Mouse (Mus musculus) liver, embryonic 16.5 days (tissue): Measurements from ENCODE around the gene Fads6. TPM values are rescaled to one million over a fixed set of nuclear protein-coding genes. Genes with fewer than 3 reads are reported as not detected.

Experiments used
- ATAC-seq: fragments of 200-750 bp; cut with Nextera tagmentation; 2 replicates; pipeline ENCODE4 v1.8.0; 2017; ENCODE audit warnings: low read depth, mild to moderate bottlenecking, moderate number of reproducible peaks, moderate library complexity
- H3K27ac ChIP-seq: fragments of 300-500 bp; sonication (generic); 2 replicates; pipeline ENCODE4 v1.5.1; 2014; ENCODE audit warnings: mild to moderate bottlenecking, low read length
- H3K27me3 ChIP-seq: fragments of 300-500 bp; sonication (generic); 2 replicates; pipeline ENCODE4 v1.6.1; 2014; ENCODE audit warnings: low read depth, low read length, mixed read lengths; ENCODE audit not compliant: control insufficient read depth, insufficient read depth
- H3K36me3 ChIP-seq: fragments of 300-500 bp; sonication (generic); 2 replicates; pipeline ENCODE4 v1.6.1; 2014; ENCODE audit warnings: mild to moderate bottlenecking; ENCODE audit not compliant: control insufficient read depth, insufficient read depth
- H3K4me1 ChIP-seq: fragments of 300-500 bp; sonication (generic); 2 replicates; pipeline ENCODE4 v1.6.1; 2014; ENCODE audit warnings: low read depth, low read length, mixed read lengths; ENCODE audit not compliant: control insufficient read depth
- H3K4me2 ChIP-seq: fragments of 300-500 bp; sonication (generic); 2 replicates; pipeline ENCODE4 v1.6.1; 2014; ENCODE audit warnings: low read depth, low read length, mixed read lengths
- H3K4me3 ChIP-seq: fragments of 300-500 bp; sonication (generic); 2 replicates; pipeline ENCODE4 v1.5.1; 2014; ENCODE audit warnings: low read depth, mild to moderate bottlenecking, low read length
- H3K9ac ChIP-seq: fragments of 300-500 bp; sonication (generic); 2 replicates; pipeline ENCODE4 v1.6.1; 2014; ENCODE audit warnings: low read depth, low read length
- H3K9me3 ChIP-seq: fragments of 300-500 bp; sonication (generic); replicated peaks from 2 replicates; pipeline ENCODE4 v1.6.1; 2016; ENCODE audit warnings: low read length; ENCODE audit not compliant: control insufficient read depth
- WGBS: fragments of 180-500 bp; shearing (Covaris S2); extraction: QIAGEN DNeasy Blood & Tissue Kit; methylation state at CpG from one replicate; pipeline ENCODE4 v1.1.7; 2014; ENCODE audit not compliant: insufficient replicate concordance; 5-methylcytosine and 5-hydroxymethylcytosine counted together
- polyA plus RNA-seq: library from polyadenylated mRNA; unstranded; fragments of >200 nt; fragmentation: Nextera tagmentation; extraction: Ambion mirVana; gene quantifications from 2 replicates; pipeline ENCODE4 v1.2.1, GENCODE M21; 2015

Gene Fads6
- polyA plus RNA-seq, 1 experiment from 2014 or later, result 4.5 TPM

DNA sequence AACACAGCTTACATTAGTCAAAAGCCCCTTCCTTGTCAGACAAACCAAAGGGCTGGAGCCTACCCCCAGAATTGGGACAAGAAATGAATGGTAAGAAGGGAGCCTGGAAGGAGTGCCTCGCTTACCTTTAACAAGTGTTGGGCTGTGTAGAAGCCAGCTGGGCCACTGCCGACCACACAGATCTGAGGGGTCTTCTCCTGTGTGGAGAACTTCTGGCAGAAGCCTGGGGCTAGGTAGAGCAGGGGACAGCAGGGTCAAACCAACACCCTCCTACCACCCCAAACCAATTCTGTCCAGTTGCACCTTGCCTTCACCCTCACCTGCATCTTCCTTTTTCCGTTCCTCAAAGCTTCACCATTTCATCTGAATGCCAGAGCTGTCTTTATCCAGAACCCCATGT lies 21.5 kb downstream of the Fads6 start:
- H3K4me2 ChIP-seq, result peak overlapping the region; percentile 97
- WGBS, result 51% methylated on average over 3 of the region's 3 CpGs
- H3K27me3 ChIP-seq, result no peaks in the 10 kb centered on the region
- H3K9me3 ChIP-seq, result no peaks in the 10 kb centered on the region
- no peak for ATAC-seq
- peak overlapping the region; percentile 76 for H3K9ac ChIP-seq
- H3K36me3 ChIP-seq, result no peaks in the 10 kb centered on the region
- H3K4me1 ChIP-seq, result peaks cover 38% of the 10 kb centered on the region
- peak overlapping the region; percentile 61 for H3K4me3 ChIP-seq
- H3K27ac ChIP-seq, result no peak overlapping the region

- Histone ChIP-seq H3K4me2 (peak overlapping the region; percentile 97; the same call in 1 of the 2 replicates), H3K27me3 (no peaks in the 10 kb centered on the region), H3K36me3 (no peaks in the 10 kb centered on the region), H3K4me3 (no peak overlapping the region), H3K9ac (no peak overlapping the region), H3K4me1 (peaks cover 38% of the 10 kb centered on the region), H3K9me3 (no peaks in the 10 kb centered on the region), H3K27ac (0 out of 2 replicates have a peak overlapping the region, but pooled peaks have one; percentile 8)
- no peak for ATAC-seq
- WGBS, result 36% methylated on average over 6 of the region's 6 CpGs
Measured at GRCm38 (mm10) chr11:115275509-115275908, 22.0 kb downstream of the Fads6 start.

- Histone ChIP-seq H3K36me3 (no peaks in the 10 kb centered on the region), H3K9ac (no peak overlapping the region), H3K4me2 (no peak overlapping the region), H3K4me3 (no peak overlapping the region), H3K4me1 (peaks cover 34% of the 10 kb centered on the region), H3K27ac (no peak overlapping the region), H3K9me3 (no peaks in the 10 kb centered on the region), H3K27me3 (no peaks in the 10 kb centered on the region)
- ATAC-seq, result no peak
- 71% methylated on average over 6 of the region's 6 CpGs for WGBS
Measured at GRCm38 (mm10) chr11:115274771-115275170, 22.7 kb downstream of the Fads6 start.

DNA sequence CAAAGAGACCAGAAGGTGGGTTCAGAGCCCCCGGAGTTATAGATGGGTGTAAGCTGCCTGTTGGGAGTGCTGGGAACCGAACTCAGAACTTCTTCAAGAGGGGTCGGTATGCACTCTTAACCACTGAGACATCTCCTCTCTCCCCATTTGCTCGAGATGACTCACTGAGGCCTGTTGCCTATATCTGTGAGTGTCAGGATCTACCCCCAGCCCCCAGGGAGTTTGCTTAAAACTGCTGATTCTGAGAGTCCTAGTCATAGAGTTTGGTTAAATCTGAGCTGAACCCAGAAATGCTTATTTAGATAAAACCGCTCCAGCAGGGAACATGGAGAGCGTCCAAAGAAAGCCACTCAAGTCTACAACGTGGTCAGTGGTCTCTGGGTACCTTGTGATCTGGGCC lies 23.3 kb downstream of the Fads6 start:
- Histone ChIP-seq H3K4me1 (peaks cover 31% of the 10 kb centered on the region), H3K4me2 (no peak overlapping the region), H3K36me3 (no peaks in the 10 kb centered on the region), H3K27ac (no peak overlapping the region), H3K4me3 (no peak overlapping the region), H3K9me3 (no peaks in the 10 kb centered on the region), H3K9ac (no peak overlapping the region), H3K27me3 (no peaks in the 10 kb centered on the region)
- 70% methylated on average over 7 of the region's 7 CpGs for WGBS
- no peak for ATAC-seq

DNA sequence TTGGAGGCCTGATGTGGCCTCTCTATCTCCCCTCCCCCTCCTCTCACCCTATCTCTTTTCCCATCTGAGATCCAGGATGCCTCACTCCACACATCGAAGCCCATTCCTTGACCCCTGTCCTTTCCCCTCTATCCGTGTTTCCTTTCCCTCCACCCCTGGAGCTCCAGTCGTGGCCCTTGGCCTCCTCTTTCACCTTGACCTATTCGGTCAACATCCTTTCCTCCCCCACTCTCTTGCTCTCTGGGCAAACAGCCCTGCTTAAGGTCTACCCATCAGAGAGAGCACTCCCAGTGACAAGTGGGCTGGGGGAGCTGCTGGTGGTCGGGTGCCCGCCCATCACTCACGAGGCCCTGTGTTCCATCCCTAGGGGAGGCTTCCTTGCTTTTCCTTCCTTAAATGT lies 23.7 kb downstream of the Fads6 start:
- Histone ChIP-seq H3K4me1 (peaks cover 31% of the 10 kb centered on the region), H3K27me3 (no peaks in the 10 kb centered on the region), H3K4me2 (no peak overlapping the region), H3K27ac (no peak overlapping the region), H3K9ac (no peak overlapping the region), H3K9me3 (no peaks in the 10 kb centered on the region), H3K4me3 (no peak overlapping the region), H3K36me3 (no peaks in the 10 kb centered on the region)
- 49% methylated on average over 7 of the region's 7 CpGs for WGBS
- ATAC-seq, result no peak

GRCm38 (mm10) chr11:115272894-115273498 lies 24.5 kb downstream of the Fads6 start:
- Histone ChIP-seq H3K4me1 (peaks cover 29% of the 10 kb centered on the region), H3K4me3 (no peak overlapping the region), H3K36me3 (no peaks in the 10 kb centered on the region), H3K4me2 (no peak overlapping the region), H3K27me3 (peaks cover 5% of the 10 kb centered on the region), H3K9ac (no peak overlapping the region), H3K9me3 (no peaks in the 10 kb centered on the region), H3K27ac (no peak overlapping the region)
- ATAC-seq, result no peak
- 59% methylated on average over 10 of the region's 10 CpGs for WGBS

- no peak overlapping the region for H3K27ac ChIP-seq
- H3K9ac ChIP-seq, result no peak overlapping the region
- ATAC-seq, result no peak
- 60% methylated on average over 10 of the region's 10 CpGs for WGBS
- peaks cover 26% of the 10 kb centered on the region for H3K4me1 ChIP-seq
- no peaks in the 10 kb centered on the region for H3K9me3 ChIP-seq
- no peak overlapping the region for H3K4me2 ChIP-seq
- no peak overlapping the region for H3K4me3 ChIP-seq
- peaks cover 21% of the 10 kb centered on the region for H3K27me3 ChIP-seq
- H3K36me3 ChIP-seq, result no peaks in the 10 kb centered on the region
Measured at GRCm38 (mm10) chr11:115271481-115271880, 26.0 kb downstream of the Fads6 start.

GRCm38 (mm10) chr11:115271052-115271451 lies 26.4 kb downstream of the Fads6 start:
- H3K27ac ChIP-seq, result no peak overlapping the region
- H3K4me1 ChIP-seq, result peaks cover 22% of the 10 kb centered on the region
- 70% methylated on average over 9 of the region's 9 CpGs for WGBS
- no peak overlapping the region for H3K9ac ChIP-seq
- peaks cover 25% of the 10 kb centered on the region for H3K27me3 ChIP-seq
- no peaks in the 10 kb centered on the region for H3K36me3 ChIP-seq
- H3K4me2 ChIP-seq, result no peak overlapping the region
- H3K9me3 ChIP-seq, result no peaks in the 10 kb centered on the region
- ATAC-seq, result no peak
- H3K4me3 ChIP-seq, result no peak overlapping the region

- 37% methylated on average over 19 of the region's 19 CpGs for WGBS
- Histone ChIP-seq H3K4me1 (peaks cover 15% of the 10 kb centered on the region), H3K36me3 (no peaks in the 10 kb centered on the region), H3K27me3 (peaks cover 32% of the 10 kb centered on the region), H3K9ac (no peak overlapping the region), H3K4me3 (no peak overlapping the region), H3K4me2 (no peak overlapping the region), H3K9me3 (no peaks in the 10 kb centered on the region), H3K27ac (no peak overlapping the region)
- no peak for ATAC-seq
Measured at GRCm38 (mm10) chr11:115270148-115270861, 27.2 kb downstream of the Fads6 start.
